Mouse (Mus musculus) spleen, postnatal 0 days (tissue): Measurements from ENCODE around the gene Efcab3. TPM values are rescaled to one million over a fixed set of nuclear protein-coding genes. Genes with fewer than 3 reads are reported as not detected.

Source experiments
- polyA plus RNA-seq: library from polyadenylated mRNA; unstranded; fragments of >200 nt; fragmentation: Nextera tagmentation; extraction: Ambion mirVana; gene quantifications from 2 replicates; pipeline ENCODE4 v1.2.1, GENCODE M21; 2015

Efcab3 gene
- polyA plus RNA-seq = 0.74 and 0.89 TPM in 2 replicates

DNA sequence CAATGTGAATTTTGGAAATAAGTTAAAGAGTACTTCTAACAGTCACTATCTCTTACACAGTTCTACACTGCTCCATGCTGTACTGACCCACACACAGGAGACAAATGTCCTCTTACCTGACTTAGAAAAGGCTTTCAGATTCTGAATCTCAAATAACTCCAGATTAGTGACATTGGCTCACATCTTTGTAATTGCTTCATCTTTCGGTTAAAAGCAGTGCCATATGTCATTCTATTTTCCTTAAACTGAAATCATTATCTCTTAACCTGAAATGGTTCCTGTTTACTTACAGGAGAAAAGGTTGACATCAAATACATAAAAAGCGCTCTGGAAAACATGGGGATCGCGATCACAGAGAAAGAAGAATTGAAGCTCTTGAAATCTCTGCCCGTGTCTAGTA, at the start of gene Efcab3:
Efcab3 (plus strand) TSS at position 301 of the 400 bp plus-strand sequence.

DNA sequence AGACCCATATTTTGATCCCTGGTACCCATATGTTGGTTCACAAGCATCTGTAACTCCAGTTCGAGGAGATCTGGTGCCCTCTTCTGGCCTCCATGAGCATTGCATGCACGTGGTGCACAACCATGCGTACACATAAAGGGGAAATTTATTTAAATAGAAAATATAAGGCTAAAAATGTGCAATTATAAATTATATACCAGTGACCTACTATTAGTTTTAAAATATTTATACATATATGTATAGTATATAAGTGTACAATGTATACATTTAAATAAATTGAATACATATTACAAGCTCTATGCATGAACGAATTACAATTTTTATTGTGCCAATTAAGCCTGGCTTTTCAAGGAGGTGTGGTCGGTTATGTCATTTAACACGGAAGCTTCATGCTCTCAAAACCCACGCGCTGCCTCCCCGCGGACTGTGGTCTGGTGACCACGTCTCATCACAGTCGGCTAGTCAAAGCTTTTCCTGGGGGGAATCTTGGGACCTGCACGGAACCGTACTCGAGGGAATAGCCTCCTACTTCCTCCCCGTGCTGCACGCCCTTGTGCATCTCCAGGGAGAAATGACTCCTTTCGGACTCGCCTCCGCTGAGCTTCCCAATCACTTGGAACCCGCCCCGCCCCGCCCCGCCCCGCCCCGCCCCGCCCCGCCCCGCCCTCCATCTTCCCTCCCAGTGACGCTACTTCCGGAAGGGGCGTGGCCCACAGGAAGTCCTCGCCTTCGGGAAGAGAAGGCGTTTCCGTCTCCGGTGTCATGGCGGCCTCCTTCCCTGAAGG, 62.5 kb downstream of the Efcab3 start, which contains the start of gene Mettl2:
Mettl2 (plus strand) TSS at position 691 of the 785 bp plus-strand sequence.

DNA sequence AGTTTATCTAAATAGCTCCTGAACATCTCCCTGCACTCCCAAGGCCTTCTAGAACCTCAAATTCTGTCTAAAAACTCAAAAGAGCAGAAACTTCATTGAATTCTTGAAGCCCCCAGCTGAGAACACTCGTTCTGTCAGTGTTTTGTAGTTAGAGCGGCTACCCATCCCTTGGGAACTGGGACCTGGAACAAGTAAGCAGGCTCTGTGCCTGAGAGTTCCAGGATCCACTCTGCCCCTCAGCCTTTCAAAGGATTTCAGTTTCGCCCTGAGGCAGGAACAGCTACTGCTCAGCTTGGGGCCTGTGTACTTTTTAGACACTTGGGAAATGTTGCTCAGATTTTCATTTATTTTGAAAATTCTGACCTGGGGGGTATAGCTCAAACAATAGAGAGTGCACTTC, 83.2 kb downstream of the Efcab3 start, which contains the start of gene Gm10842:
Gm10842 (plus strand) TSS at position 301 of the 400 bp plus-strand sequence.

Other genes starting within 250 kb of the Efcab3 start
- gene Mettl2, start 62.8 kb downstream of the Efcab3 start, polyA plus RNA-seq = 18.8 and 20.4 TPM in 2 replicates
- gene Gm10842, start 83.3 kb downstream of the Efcab3 start, polyA plus RNA-seq = not detected in 2 replicates
- 13.8 and 14.0 TPM in 2 replicates for gene Tlk2, start 115.2 kb downstream of the Efcab3 start, polyA plus RNA-seq
- gene Mrc2, start 229.1 kb downstream of the Efcab3 start, polyA plus RNA-seq = 1.6 and 2.1 TPM in 2 replicates